Mouse (Mus musculus) heart, embryonic 12.5 days (tissue): ENCODE measurements around the gene Slc10a7. TPM values are rescaled to one million over a fixed set of nuclear protein-coding genes. Genes with fewer than 3 reads are reported as not detected.
"Not testable (repeated sequence)": the region's sequence is repeated elsewhere in the genome, so short reads cannot be mapped to it uniquely, and the experiment has no call there.

ENCODE experiments used
- ATAC-seq: fragments of 200-750 bp; cut with Nextera tagmentation; 2 replicates; pipeline ENCODE4 v1.8.0; 2017; ENCODE audit warnings: moderate TSS enrichment, moderate library complexity; ENCODE audit not compliant: insufficient number of reproducible peaks, low FRiP score
- H3K27ac ChIP-seq: fragments of 300-500 bp; sonication (generic); 2 replicates; pipeline ENCODE4 v1.5.1; 2016; ENCODE audit warnings: mild to moderate bottlenecking, moderate library complexity; ENCODE audit not compliant: poor library complexity, severe bottlenecking
- H3K27me3 ChIP-seq: fragments of 300-500 bp; sonication (generic); replicated peaks from 2 replicates; pipeline ENCODE4 v1.6.1; 2016; ENCODE audit warnings: mild to moderate bottlenecking, moderate library complexity
- H3K36me3 ChIP-seq: fragments of 300-500 bp; sonication (generic); 2 replicates; pipeline ENCODE4 v1.6.1; 2016; ENCODE audit warnings: mild to moderate bottlenecking, moderate library complexity
- H3K4me1 ChIP-seq: fragments of 300-500 bp; sonication (generic); replicated peaks from 2 replicates; pipeline ENCODE4 v1.6.1; 2016; ENCODE audit warnings: mild to moderate bottlenecking
- H3K4me2 ChIP-seq: fragments of 300-500 bp; sonication (generic); 2 replicates; pipeline ENCODE4 v1.6.1; 2016; ENCODE audit warnings: mild to moderate bottlenecking, moderate library complexity
- H3K4me3 ChIP-seq: fragments of 300-500 bp; sonication (generic); 2 replicates; pipeline ENCODE4 v1.5.1; 2016; ENCODE audit warnings: mild to moderate bottlenecking
- H3K9ac ChIP-seq: fragments of 300-500 bp; sonication (generic); 2 replicates; pipeline ENCODE4 v1.6.1; 2016; ENCODE audit warnings: mild to moderate bottlenecking, moderate library complexity
- H3K9me3 ChIP-seq: fragments of 300-500 bp; sonication (generic); replicated peaks from 2 replicates; pipeline ENCODE4 v1.6.1; 2016; ENCODE audit warnings: mild to moderate bottlenecking, moderate library complexity
- WGBS: fragments of 180-500 bp; shearing (Covaris S2); methylation state at CpG from one replicate; pipeline ENCODE4 v1.1.7; 2016; 5-methylcytosine and 5-hydroxymethylcytosine counted together
- polyA plus RNA-seq: library from polyadenylated mRNA; unstranded; fragments of >200 nt; fragmentation: Nextera tagmentation; extraction: Ambion mirVana; gene quantifications from 2 replicates; pipeline ENCODE4 v1.2.1, GENCODE M21; 2016

The Slc10a7 gene
- polyA plus RNA-seq, 1 experiment from 2014 or later, result 12.9 TPM

- not testable (repeated sequence) for ATAC-seq, H3K9me3 ChIP-seq, H3K27ac ChIP-seq, H3K4me3 ChIP-seq, H3K4me2 ChIP-seq, H3K27me3 ChIP-seq, H3K9ac ChIP-seq, H3K36me3 ChIP-seq
- H3K4me1 ChIP-seq, result peaks cover 44% of the 10 kb centered on the region
- 68% methylated on average over 10 of the region's 10 CpGs for WGBS
These were observed 208.0 kb downstream of the Slc10a7 start for GRCm38 (mm10) chr8:78717191-78717590.

GRCm38 (mm10) chr8:78719279-78720040 lies 210.3 kb downstream of the Slc10a7 start:
- H3K27me3 ChIP-seq, result no peaks in the 10 kb centered on the region
- no peak overlapping the region for H3K4me3 ChIP-seq
- ATAC-seq, result no peak
- peak overlapping the region; percentile 48; the same call in 1 of the 2 replicates for H3K27ac ChIP-seq
- H3K4me2 ChIP-seq, result no peak overlapping the region
- 0 out of 2 replicates have a peak, but pooled peaks cover 8% of the 10 kb centered on the region for H3K36me3 ChIP-seq
- no peak overlapping the region for H3K9ac ChIP-seq
- H3K9me3 ChIP-seq, result peaks cover 6% of the 10 kb centered on the region
- H3K4me1 ChIP-seq, result peaks cover 36% of the 10 kb centered on the region
- WGBS, result 75% methylated on average over 10 of the region's 10 CpGs

GRCm38 (mm10) chr8:78720041-78720414 lies 210.9 kb downstream of the Slc10a7 start:
- H3K4me1 ChIP-seq, result peaks cover 35% of the 10 kb centered on the region
- no peak overlapping the region for H3K4me3 ChIP-seq
- peak overlapping the region; percentile 77 for H3K27ac ChIP-seq
- H3K9ac ChIP-seq, result no peak overlapping the region
- no peaks in the 10 kb centered on the region for H3K27me3 ChIP-seq
- 0 out of 2 replicates have a peak, but pooled peaks cover 8% of the 10 kb centered on the region for H3K36me3 ChIP-seq
- H3K4me2 ChIP-seq, result no peak overlapping the region
- peaks cover 6% of the 10 kb centered on the region for H3K9me3 ChIP-seq
- no peak for ATAC-seq
- 57% methylated on average over 8 of the region's 8 CpGs for WGBS

- H3K4me2 ChIP-seq, result 0 out of 2 replicates have a peak overlapping the region, but pooled peaks have one; percentile 10
- H3K9me3 ChIP-seq, result peaks cover 6% of the 10 kb centered on the region
- 0 out of 2 replicates have a peak, but pooled peaks cover 8% of the 10 kb centered on the region for H3K36me3 ChIP-seq
- ATAC-seq, result no peak
- WGBS, result 48% methylated on average over 5 of the region's 5 CpGs
- peak overlapping the region; percentile 77 for H3K27ac ChIP-seq
- no peak overlapping the region for H3K4me3 ChIP-seq
- H3K4me1 ChIP-seq, result peaks cover 38% of the 10 kb centered on the region
- H3K9ac ChIP-seq, result no peak overlapping the region
- no peaks in the 10 kb centered on the region for H3K27me3 ChIP-seq
These were observed 212.4 kb downstream of the Slc10a7 start for GRCm38 (mm10) chr8:78721576-78721975.

DNA sequence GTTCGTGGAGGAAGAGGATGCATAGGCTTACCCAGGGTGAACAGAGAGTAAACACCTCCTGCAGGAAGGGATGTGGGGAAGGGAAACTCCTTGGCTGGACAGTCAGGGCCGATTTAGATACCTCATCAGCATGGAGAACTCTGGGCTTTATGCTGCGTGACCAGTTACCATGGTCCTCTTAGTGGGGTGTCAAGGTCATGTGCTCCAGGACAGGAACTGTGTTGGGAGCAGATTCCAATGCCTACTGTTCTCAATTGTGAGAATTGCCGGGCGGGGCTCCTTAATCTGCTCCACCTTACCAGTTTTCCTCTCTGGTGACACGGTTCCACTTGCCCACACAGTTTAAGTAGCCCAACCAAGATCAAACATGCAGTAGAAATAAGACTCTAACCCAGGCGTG lies 213.1 kb downstream of the Slc10a7 start:
- H3K36me3 ChIP-seq, result 0 out of 2 replicates have a peak, but pooled peaks cover 8% of the 10 kb centered on the region
- ATAC-seq, result no peak
- H3K27me3 ChIP-seq, result no peaks in the 10 kb centered on the region
- WGBS, result 81% methylated on average over 7 of the region's 7 CpGs
- H3K9ac ChIP-seq, result no peak overlapping the region
- H3K9me3 ChIP-seq, result peaks cover 6% of the 10 kb centered on the region
- H3K27ac ChIP-seq, result peak overlapping the region; percentile 77; the same call in 1 of the 2 replicates
- no peak overlapping the region for H3K4me3 ChIP-seq
- H3K4me2 ChIP-seq, result no peak overlapping the region
- peaks cover 41% of the 10 kb centered on the region for H3K4me1 ChIP-seq

- no peak for ATAC-seq
- Histone ChIP-seq H3K4me3 (no peak overlapping the region), H3K27ac (no peak overlapping the region), H3K36me3 (peaks cover 5% of the 10 kb centered on the region; the same call in 1 of the 2 replicates), H3K4me2 (no peak overlapping the region), H3K9ac (no peak overlapping the region), H3K27me3 (no peaks in the 10 kb centered on the region), H3K9me3 (no peaks in the 10 kb centered on the region), H3K4me1 (peaks cover 45% of the 10 kb centered on the region)
- 81% methylated on average over 4 of the region's 4 CpGs for WGBS
These were observed 215.7 kb downstream of the Slc10a7 start for GRCm38 (mm10) chr8:78724832-78725231.

- WGBS, result 72% methylated on average over 14 of the region's 14 CpGs
- no peak overlapping the region for H3K4me3 ChIP-seq
- peaks cover 28% of the 10 kb centered on the region for H3K4me1 ChIP-seq
- ATAC-seq, result no peak
- H3K9ac ChIP-seq, result no peak overlapping the region
- H3K4me2 ChIP-seq, result no peak overlapping the region
- H3K9me3 ChIP-seq, result no peaks in the 10 kb centered on the region
- peaks cover 30% of the 10 kb centered on the region for H3K36me3 ChIP-seq
- no peak overlapping the region for H3K27ac ChIP-seq
- H3K27me3 ChIP-seq, result no peaks in the 10 kb centered on the region
These were observed 219.1 kb downstream of the Slc10a7 start for GRCm38 (mm10) chr8:78728240-78728639.

DNA sequence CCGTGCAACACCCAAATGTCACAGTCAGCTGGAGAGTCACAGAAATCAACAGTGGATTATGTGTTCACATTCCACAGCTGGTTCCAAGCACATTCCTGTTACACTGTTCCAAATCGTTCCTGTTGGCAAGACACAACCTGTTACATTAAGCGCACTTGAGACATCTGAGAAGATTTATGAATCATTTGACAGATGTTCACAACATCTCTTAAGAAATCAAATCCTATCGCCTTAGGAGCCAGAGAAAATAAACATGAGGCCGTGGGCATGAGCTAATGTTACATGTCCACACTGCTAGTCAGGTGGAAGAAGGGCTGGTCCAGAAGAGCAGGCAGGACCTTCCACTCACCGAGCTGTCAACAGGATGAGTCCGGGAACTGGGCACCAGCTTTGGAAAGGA lies 223.3 kb downstream of the Slc10a7 start:
- Histone ChIP-seq H3K36me3 (peaks cover 30% of the 10 kb centered on the region), H3K4me2 (no peak overlapping the region), H3K4me3 (no peak overlapping the region), H3K9ac (no peak overlapping the region), H3K27ac (no peak overlapping the region), H3K4me1 (peaks cover 27% of the 10 kb centered on the region), H3K27me3 (no peaks in the 10 kb centered on the region), H3K9me3 (no peaks in the 10 kb centered on the region)
- no peak for ATAC-seq
- WGBS, result 67% methylated on average over 7 of the region's 7 CpGs

GRCm38 (mm10) chr8:78732995-78733512 lies 223.9 kb downstream of the Slc10a7 start:
- ATAC-seq, result no peak
- Histone ChIP-seq H3K4me1 (peaks cover 27% of the 10 kb centered on the region), H3K9me3 (no peaks in the 10 kb centered on the region), H3K27ac (no peak overlapping the region), H3K9ac (no peak overlapping the region), H3K27me3 (no peaks in the 10 kb centered on the region), H3K4me2 (no peak overlapping the region), H3K4me3 (no peak overlapping the region), H3K36me3 (peaks cover 29% of the 10 kb centered on the region)
- WGBS, result 89% methylated on average over 12 of the region's 12 CpGs

GRCm38 (mm10) chr8:78734721-78735517 lies 225.8 kb downstream of the Slc10a7 start:
- no peaks in the 10 kb centered on the region for H3K27me3 ChIP-seq
- peaks cover 19% of the 10 kb centered on the region for H3K4me1 ChIP-seq
- no peak overlapping the region for H3K4me2 ChIP-seq
- no peak overlapping the region for H3K4me3 ChIP-seq
- H3K36me3 ChIP-seq, result peaks cover 24% of the 10 kb centered on the region
- H3K9me3 ChIP-seq, result no peaks in the 10 kb centered on the region
- no peak overlapping the region for H3K9ac ChIP-seq
- no peak overlapping the region for H3K27ac ChIP-seq
- 88% methylated on average over 9 of the region's 9 CpGs for WGBS
- ATAC-seq, result no peak

DNA sequence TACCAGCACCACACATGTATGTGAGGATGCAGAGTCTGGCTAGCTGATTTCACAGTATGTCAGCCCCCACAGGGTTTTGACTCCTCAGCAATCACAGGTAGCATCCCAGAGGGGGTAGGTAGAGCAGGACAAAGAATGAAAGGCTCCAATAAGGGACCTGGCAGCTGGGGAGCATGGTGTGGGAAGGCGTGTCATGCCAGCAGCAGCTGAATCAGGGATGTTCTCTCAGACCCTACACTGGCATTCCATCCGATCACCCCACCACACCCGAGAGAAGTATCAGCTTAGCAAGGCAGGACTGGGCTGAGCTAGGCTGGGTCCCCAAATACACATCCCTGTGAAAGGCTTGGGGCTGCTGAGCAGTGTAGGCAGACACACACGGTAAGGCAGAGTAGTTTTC lies 229.2 kb downstream of the Slc10a7 start:
- no peaks in the 10 kb centered on the region for H3K27me3 ChIP-seq
- no peak overlapping the region for H3K9ac ChIP-seq
- 72% methylated on average over 4 of the region's 4 CpGs for WGBS
- H3K36me3 ChIP-seq, result no peaks in the 10 kb centered on the region
- H3K9me3 ChIP-seq, result no peaks in the 10 kb centered on the region
- no peak for ATAC-seq
- H3K4me1 ChIP-seq, result peaks cover 39% of the 10 kb centered on the region
- H3K4me3 ChIP-seq, result no peak overlapping the region
- no peak overlapping the region for H3K4me2 ChIP-seq
- no peak overlapping the region for H3K27ac ChIP-seq
